Mouse (Mus musculus): ENCODE results near the gene Eri3. TPM values are rescaled to one million over a fixed set of nuclear protein-coding genes. Genes with fewer than 3 reads are reported as not detected.

The Eri3 gene
- polyA plus RNA-seq (2016; fragmentation: Nextera tagmentation; extraction: Ambion mirVana) = 158 and 168 TPM in 2 replicates

DNA sequence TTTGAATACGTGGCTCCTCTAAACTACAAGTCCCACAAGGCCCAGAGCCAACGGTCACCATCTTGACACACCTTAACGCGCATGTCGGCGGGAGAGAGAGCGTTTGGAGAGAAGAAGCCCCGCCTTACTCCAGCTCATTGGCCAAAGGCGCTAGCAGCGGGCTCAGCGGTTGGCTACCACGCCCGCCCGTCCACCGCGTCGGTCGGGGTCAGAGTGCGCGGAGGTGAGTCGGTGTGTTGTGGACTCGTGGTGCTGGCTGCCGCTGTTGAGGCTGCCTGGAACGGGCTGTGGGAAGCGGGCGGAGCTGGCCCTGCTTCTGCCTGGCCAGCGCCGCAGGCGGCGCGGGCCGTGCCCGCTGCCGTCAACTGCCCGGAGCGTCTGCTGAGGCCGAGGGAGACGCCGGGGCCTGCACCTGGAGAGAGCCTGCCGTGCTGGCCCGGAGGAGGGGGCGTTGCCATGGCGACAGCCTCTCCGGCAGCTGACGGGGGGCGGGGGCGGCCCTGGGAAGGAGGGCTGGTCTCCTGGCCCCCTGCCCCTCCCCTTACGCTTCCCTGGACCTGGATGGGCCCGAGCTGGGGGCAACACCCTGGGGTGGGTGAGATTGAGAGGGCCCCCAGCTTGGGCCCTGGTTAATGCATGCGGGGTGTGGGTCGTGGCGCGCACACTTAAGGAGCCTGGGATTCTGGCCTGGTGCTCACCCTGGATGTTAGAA is at the start of gene Eri3:
Gene Eri3 (plus strand): TSS at position 226 of the 712 bp plus-strand sequence.
- Histone ChIP-seq H3K9ac (peak within 1 kb of the TSS; percentile 83), H3K27ac (peak within 1 kb of the TSS; percentile 74), H3K36me3 (replicated peaks) (no peaks in the 10 kb centered on the region; the same call in 1 of the 2 replicates), H3K9me3 (no peaks in the 10 kb centered on the region), H3K4me3 (replicated peaks) (peak within 1 kb of the TSS; percentile 80), H3K4me2 (peak within 1 kb of the TSS; percentile 90), H3K4me1 (peaks cover 19% of the 10 kb centered on the region), H3K27me3 (no peaks in the 10 kb centered on the region)
- under 1% methylated on average over 53 of the region's 53 CpGs for WGBS
- ATAC-seq (ENCODE audit: low FRiP score) = peak; percentile 99

DNA sequence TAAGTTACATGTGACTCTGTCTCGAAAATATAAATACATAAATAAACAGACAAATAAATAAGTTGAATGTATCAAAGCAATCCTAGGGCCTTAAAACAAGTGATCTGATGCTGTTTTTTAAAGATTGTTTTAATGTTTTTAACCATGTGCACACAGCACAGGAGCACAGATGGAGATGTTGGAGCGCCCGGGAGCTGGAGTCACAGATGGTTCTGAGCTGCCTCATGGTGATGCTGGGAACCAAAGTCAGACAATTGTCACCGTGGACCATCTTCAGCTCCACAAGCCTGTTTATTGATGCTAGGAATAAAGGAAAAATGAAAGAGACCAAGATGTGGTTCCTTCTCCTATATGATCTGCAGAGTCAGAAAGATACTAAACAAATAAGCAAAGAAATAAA is 31.9 kb upstream of the Eri3 start:
- Histone ChIP-seq H3K9me3 (no peaks in the 10 kb centered on the region), H3K27ac (no peak overlapping the region), H3K27me3 (no peaks in the 10 kb centered on the region), H3K4me1 (no peaks in the 10 kb centered on the region), H3K9ac (no peak overlapping the region), H3K4me3 (replicated peaks) (no peak overlapping the region), H3K4me2 (no peak overlapping the region), H3K36me3 (replicated peaks) (no peaks in the 10 kb centered on the region)
- 92% methylated on average over 4 of the region's 4 CpGs for WGBS
- no peak for ATAC-seq (ENCODE audit: low FRiP score)

DNA sequence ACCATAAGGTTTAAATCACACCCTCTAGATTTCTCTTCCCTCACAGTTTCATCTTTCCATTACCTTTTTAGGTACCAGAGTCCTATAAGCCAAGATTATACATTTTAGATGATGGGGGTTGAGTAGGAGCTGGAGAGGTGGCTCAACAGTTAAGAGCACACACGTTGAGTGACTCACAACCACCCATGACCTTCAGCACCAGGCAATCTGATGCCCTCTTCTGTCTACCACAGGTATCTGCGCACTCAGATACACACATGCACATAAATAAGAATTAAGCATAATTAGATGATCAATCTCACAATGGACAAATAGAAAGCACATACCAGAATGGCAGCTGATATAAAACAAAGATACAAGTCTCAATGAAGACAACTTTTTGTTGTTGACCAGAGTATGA is 28.8 kb upstream of the Eri3 start:
- no peaks in the 10 kb centered on the region for H3K9me3 ChIP-seq
- ATAC-seq (ENCODE audit: low FRiP score) = no peak
- H3K4me2 ChIP-seq = no peak overlapping the region
- H3K9ac ChIP-seq = no peak overlapping the region
- H3K36me3 ChIP-seq (replicated peaks) = no peaks in the 10 kb centered on the region
- H3K4me1 ChIP-seq = no peaks in the 10 kb centered on the region
- 60% methylated on average over 2 of the region's 2 CpGs for WGBS
- no peak overlapping the region for H3K4me3 ChIP-seq (replicated peaks)
- H3K27ac ChIP-seq = no peak overlapping the region
- 0 out of 2 replicates have a peak, but pooled peaks cover 7% of the 10 kb centered on the region for H3K27me3 ChIP-seq

GRCm38 (mm10) chr4:117525990-117526389 is 24.2 kb upstream of the Eri3 start:
- Histone ChIP-seq H3K9ac (no peak overlapping the region), H3K27me3 (peaks cover 22% of the 10 kb centered on the region; the same call in 1 of the 2 replicates), H3K36me3 (replicated peaks) (no peaks in the 10 kb centered on the region), H3K4me2 (no peak overlapping the region), H3K27ac (no peak overlapping the region), H3K4me1 (peaks cover 11% of the 10 kb centered on the region), H3K9me3 (no peaks in the 10 kb centered on the region), H3K4me3 (replicated peaks) (no peak overlapping the region)
- no peak for ATAC-seq (ENCODE audit: low FRiP score)
- WGBS = 92% methylated on average over 5 of the region's 5 CpGs

DNA sequence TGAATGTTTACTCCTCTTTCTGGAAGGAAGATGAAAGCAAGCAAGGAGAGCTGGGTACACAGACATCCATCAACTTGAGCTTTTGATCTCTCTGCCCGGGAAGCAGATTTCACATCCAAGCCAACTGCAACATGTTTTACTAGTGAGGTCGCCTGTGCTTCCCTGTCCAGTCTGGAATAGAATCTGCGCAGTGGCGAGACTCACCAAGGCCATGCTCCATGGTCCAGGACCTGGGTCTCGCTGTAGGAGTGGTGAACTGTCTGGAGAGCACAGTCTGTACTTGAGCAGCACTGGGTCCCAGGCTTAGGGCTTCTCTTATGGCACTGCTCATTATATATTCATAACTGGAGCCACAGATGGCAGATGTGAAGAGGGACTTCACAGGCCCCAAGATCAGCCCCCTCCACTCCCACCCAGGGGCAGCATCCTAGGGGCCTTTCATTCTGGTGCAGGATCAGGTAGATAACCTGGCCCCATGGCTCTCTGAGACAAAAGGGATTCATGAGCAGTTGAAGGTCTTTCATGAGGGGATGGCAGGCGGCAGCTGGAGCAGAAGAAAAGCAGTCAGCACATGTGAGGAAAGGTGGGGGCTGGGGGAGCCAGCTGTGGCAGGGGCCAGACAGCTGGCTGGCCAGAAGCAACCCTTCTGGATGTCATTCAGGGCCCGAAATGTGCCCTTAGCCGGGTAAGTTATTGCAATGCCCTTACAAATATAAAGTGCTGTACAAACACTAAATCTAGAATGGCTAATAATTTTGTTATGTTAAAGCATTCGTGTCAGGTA is 22.9 kb upstream of the Eri3 start:
- no peak for ATAC-seq (ENCODE audit: low FRiP score)
- Histone ChIP-seq H3K27me3 (peaks cover 22% of the 10 kb centered on the region; the same call in 1 of the 2 replicates), H3K9ac (no peak overlapping the region), H3K4me1 (peaks cover 11% of the 10 kb centered on the region), H3K9me3 (no peaks in the 10 kb centered on the region), H3K36me3 (replicated peaks) (no peaks in the 10 kb centered on the region), H3K27ac (no peak overlapping the region), H3K4me2 (no peak overlapping the region), H3K4me3 (replicated peaks) (no peak overlapping the region)
- WGBS = 65% methylated on average over 9 of the region's 9 CpGs

- Histone ChIP-seq H3K27me3 (peaks cover 22% of the 10 kb centered on the region; the same call in 1 of the 2 replicates), H3K36me3 (replicated peaks) (no peaks in the 10 kb centered on the region), H3K9me3 (no peaks in the 10 kb centered on the region), H3K4me1 (peaks cover 11% of the 10 kb centered on the region), H3K9ac (no peak overlapping the region), H3K4me3 (replicated peaks) (no peak overlapping the region), H3K27ac (no peak overlapping the region), H3K4me2 (no peak overlapping the region)
- ATAC-seq (ENCODE audit: low FRiP score) = peak; percentile 33; the same call in 1 of the 2 replicates
- 11% methylated on average over 1 of the region's 1 CpGs for WGBS
Measured at GRCm38 (mm10) chr4:117527952-117528351, 22.2 kb upstream of the Eri3 start.

- H3K27me3 ChIP-seq = peaks cover 25% of the 10 kb centered on the region; the same call in 1 of the 2 replicates
Measured at GRCm38 (mm10) chr4:117529843-117530242, 20.3 kb upstream of the Eri3 start.

GRCm38 (mm10) chr4:117535496-117536200 is 14.5 kb upstream of the Eri3 start:
- Histone ChIP-seq H3K27me3 (peaks cover 4% of the 10 kb centered on the region; the same call in 1 of the 2 replicates), H3K4me2 (no peak overlapping the region), H3K4me3 (replicated peaks) (no peak overlapping the region), H3K4me1 (peaks cover 8% of the 10 kb centered on the region), H3K36me3 (replicated peaks) (no peaks in the 10 kb centered on the region), H3K9me3 (no peaks in the 10 kb centered on the region), H3K27ac (no peak overlapping the region), H3K9ac (no peak overlapping the region)
- no peak for ATAC-seq (ENCODE audit: low FRiP score)
- 48% methylated on average over 9 of the region's 9 CpGs for WGBS

More at GRCm38 (mm10) chr4:117529843-117530242, 20.3 kb upstream of the Eri3 start:
- Histone ChIP-seq H3K27ac (no peak overlapping the region), H3K9ac (no peak overlapping the region), H3K4me3 (replicated peaks) (no peak overlapping the region), H3K4me1 (peaks cover 11% of the 10 kb centered on the region), H3K4me2 (no peak overlapping the region), H3K36me3 (replicated peaks) (no peaks in the 10 kb centered on the region), H3K9me3 (no peaks in the 10 kb centered on the region)
- 76% methylated on average over 4 of the region's 4 CpGs for WGBS
- ATAC-seq (ENCODE audit: low FRiP score) = no peak

DNA sequence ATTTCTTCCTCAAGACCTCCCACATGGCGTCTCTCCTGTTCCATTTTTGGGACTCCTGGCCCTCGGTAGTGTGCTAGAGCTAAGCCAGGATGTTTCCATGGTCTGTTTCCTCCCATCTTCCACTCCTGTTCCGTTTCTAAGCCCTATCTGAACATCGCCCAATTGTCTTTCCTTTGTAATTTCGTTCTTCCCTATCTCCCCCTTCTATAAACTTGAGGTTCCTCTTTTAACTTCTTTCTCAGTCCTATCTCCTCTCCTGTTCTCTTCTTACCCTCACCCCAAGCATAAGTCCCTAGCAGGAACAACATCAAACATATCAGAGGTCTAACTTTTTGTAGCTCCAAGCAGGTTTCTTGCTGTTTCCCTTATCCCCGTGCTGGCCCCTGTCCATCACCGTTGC is 13.2 kb upstream of the Eri3 start:
- no peak for ATAC-seq (ENCODE audit: low FRiP score)
- no peak overlapping the region for H3K9ac ChIP-seq
- H3K27me3 ChIP-seq = peaks cover 4% of the 10 kb centered on the region; the same call in 1 of the 2 replicates
- H3K4me1 ChIP-seq = peaks cover 8% of the 10 kb centered on the region
- WGBS = 81% methylated on average over 7 of the region's 7 CpGs
- H3K4me2 ChIP-seq = no peak overlapping the region
- no peaks in the 10 kb centered on the region for H3K36me3 ChIP-seq (replicated peaks)
- no peak overlapping the region for H3K27ac ChIP-seq
- no peaks in the 10 kb centered on the region for H3K9me3 ChIP-seq
- H3K4me3 ChIP-seq (replicated peaks) = no peak overlapping the region

- Histone ChIP-seq H3K36me3 (replicated peaks) (no peaks in the 10 kb centered on the region), H3K4me1 (peaks cover 8% of the 10 kb centered on the region), H3K4me3 (replicated peaks) (no peak overlapping the region), H3K9ac (no peak overlapping the region), H3K4me2 (no peak overlapping the region), H3K9me3 (no peaks in the 10 kb centered on the region), H3K27me3 (peaks cover 6% of the 10 kb centered on the region; the same call in 1 of the 2 replicates), H3K27ac (no peak overlapping the region)
- no peak for ATAC-seq (ENCODE audit: low FRiP score)
- WGBS = 82% methylated on average over 8 of the region's 8 CpGs
Measured at GRCm38 (mm10) chr4:117539329-117539980, 10.7 kb upstream of the Eri3 start.

DNA sequence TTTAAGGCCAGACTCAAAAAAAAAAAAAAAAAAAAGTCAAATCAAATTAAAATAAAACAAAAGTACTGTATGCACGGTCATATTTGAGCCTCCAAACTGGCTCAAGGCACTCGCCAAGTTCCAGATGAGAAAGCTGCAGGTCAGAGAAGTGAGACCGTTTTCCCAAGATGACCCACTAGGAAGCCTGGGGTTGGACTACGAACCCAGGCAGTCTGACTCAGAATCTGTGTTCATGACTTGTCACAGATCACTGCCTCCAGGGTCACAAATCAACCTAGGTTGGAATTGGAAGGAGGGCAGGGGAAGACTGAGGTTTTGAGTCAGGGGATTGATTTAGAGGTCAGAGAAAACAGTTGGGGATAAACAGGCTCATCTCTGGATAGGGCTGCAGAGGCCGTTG is 9.6 kb upstream of the Eri3 start:
- Histone ChIP-seq H3K36me3 (replicated peaks) (no peaks in the 10 kb centered on the region), H3K4me3 (replicated peaks) (no peak overlapping the region), H3K9me3 (no peaks in the 10 kb centered on the region), H3K27ac (no peak overlapping the region), H3K4me2 (no peak overlapping the region), H3K27me3 (peaks cover 4% of the 10 kb centered on the region; the same call in 1 of the 2 replicates), H3K9ac (no peak overlapping the region), H3K4me1 (peaks cover 7% of the 10 kb centered on the region)
- WGBS = 74% methylated on average over 5 of the region's 5 CpGs
- ATAC-seq (ENCODE audit: low FRiP score) = no peak
